Mouse (Mus musculus): ENCODE results near the gene Olfr487.
"Not testable (repeated sequence)": the region's sequence is repeated elsewhere in the genome, so short reads cannot be mapped to it uniquely, and the experiment has no call there.

Gene Olfr487

DNA sequence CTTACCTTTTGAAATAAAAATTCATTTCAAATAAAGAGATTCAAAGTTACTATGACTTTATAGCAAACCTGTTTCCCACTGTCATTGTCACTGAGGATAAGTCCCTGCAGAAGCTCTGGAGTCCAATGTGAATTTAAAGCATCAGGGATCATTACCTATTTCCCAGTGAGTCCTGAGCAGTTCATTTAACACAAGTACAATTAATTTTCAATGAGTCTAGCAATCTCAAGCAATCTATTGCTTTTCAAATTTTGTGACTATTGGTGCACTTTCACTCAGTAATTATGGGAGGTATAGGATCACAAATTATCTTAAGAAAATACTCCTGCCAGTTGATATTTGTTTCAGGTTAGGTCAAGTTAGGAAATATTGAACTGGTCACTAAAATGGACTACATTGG, at the start of gene Olfr487:
TSS of gene Olfr487 (minus strand) at position 101 of the 400 bp plus-strand sequence.
- not testable (repeated sequence) for DNase-seq (ENCODE audit: low spot score in 2 of 2)

DNA sequence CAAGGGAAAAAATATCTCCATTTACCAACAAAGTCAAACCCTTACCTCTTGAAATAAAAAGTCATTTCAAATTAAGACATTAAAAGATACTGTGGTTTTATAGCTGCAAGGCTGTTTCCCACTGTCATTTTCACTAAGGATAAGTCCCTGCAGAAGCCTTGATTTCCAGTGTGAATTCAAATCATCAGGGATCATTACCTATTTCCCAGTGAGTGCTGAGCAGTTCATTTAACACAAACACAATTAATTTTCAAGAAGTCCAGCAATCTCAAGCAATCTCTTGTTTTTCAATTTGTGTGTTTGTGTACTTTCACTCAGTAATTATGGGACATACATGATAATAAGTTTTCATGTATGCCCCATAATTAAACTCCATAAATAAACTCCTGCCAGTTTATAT, 43.8 kb upstream of the Olfr487 start, which contains the start of gene Olfr488:
TSS of gene Olfr488 (minus strand) at position 101 of the 400 bp plus-strand sequence.
- DNase-seq (ENCODE audit: low spot score in 2 of 2): no peak

DNA sequence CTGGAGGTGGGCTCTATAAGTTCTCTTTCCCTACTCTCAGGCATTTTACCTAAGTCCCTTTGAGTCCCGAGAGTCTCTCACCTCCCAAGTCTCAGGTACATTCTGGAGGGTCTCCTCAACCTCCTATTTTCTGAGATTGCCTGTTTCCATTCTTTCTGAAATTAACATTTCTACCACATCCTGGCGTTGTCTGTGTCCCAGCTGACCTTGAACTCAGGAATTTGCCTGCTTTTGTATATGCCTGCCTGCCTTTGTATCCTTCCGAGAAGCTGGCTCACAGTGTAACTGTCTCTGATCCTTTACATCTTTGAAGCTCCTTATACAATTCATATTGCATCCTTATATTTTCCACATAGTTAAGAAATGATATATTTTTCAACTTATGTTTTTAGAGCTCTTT, 19.1 kb upstream of the Olfr487 start:
- DNase-seq (ENCODE audit: low spot score in 2 of 2): no peak

DNA sequence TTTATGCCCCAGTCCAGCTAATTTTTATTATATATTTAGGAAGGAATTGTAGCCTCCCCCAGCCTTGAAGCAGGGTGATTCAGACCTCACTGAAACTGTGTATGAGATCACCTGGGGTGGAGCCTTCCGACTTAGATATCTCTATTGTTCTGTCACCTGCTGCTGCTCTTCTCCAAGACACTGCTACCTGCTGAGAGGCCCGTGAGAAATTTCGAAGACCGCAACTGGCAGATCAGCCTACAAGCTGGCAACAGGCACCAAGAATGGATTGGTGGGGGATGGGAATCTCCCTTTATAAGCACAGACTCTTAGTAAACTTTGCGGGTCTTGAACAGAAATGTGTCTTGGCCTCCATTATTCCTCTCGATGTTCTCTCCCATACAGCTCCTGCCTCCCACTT, 17.5 kb downstream of the Olfr487 start:
- no peak for DNase-seq (ENCODE audit: low spot score in 2 of 2)

DNA sequence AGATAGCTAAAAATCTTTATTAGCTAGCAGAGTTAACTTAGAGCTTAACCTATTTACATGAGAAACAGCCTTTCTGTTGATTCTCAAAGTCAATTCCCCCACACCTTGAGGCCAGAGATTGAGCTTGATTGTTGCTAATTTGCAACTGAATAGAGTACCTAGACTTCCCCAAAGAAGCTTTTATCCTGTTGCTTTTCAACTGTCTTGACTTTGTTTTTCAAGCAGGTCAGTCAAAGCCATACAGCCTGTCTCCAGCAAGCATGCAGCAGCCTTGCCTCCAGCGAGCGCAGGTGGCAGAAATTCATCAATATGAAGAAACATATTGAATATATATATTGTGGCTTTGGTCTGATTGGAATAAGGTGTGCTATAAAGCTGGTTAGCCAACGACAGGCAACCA, 18.1 kb downstream of the Olfr487 start:
- DNase-seq (ENCODE audit: low spot score in 2 of 2): not testable (repeated sequence)

DNA sequence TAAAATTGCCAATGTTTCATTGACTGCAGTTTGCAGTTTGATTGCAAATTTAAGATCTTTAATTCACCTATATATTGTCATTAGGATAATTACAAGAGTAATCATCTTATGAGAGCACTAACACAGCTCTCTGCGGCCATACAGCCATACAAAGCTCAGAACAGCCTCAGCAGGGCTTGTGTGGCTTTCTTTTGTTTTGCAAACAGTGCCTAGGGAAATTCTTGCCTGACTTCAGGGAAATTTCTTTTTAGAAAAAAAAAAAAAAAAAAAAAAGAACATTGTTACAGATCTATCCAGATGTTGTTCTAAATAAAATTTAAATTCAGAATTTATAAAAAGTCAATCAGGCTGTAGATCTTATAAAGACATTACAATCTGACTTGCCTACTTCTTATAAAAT, 21.7 kb downstream of the Olfr487 start:
- not testable (repeated sequence) for DNase-seq (ENCODE audit: low spot score in 2 of 2)

DNA sequence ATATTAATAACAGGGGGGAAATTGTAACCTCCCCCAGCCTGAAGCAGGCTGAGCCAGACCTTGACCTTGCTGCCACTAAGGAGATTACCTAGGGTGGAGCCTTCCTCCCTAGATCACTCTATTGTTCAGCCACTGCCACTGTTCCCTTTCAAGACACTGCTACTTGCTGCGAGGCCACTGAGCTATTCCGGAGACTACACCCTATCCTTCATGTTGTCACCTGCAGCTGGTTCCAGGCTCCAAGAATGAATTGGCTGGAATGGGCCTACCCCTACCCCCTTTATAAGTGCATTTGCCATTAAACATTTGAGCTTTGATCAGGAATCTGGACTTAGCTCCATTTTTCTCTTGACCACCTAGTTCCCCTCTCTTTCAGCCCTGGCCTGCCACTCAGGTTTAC, 23.2 kb downstream of the Olfr487 start:
- DNase-seq (ENCODE audit: low spot score in 2 of 2): not testable (repeated sequence)

DNA sequence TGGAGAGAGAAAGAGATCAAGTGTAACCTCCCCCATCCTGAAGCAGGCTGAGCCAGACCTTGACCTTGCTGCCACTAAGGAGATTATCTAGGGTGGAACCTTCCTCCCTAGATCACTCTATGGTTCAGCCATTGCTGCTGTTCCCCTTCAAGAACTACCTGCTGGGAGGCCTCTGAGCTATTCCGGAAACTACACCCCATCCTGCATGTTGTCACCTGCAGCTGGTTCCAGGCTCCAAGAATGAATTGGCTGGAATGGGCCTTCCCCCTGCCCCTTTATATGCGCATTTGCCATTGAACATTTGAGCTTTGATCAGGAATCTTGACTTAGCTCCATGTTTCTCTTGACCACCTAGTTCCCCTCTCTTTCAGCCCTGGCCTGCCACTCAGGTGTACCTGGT, 29.2 kb downstream of the Olfr487 start:
- DNase-seq (ENCODE audit: low spot score in 2 of 2): not testable (repeated sequence)

DNA sequence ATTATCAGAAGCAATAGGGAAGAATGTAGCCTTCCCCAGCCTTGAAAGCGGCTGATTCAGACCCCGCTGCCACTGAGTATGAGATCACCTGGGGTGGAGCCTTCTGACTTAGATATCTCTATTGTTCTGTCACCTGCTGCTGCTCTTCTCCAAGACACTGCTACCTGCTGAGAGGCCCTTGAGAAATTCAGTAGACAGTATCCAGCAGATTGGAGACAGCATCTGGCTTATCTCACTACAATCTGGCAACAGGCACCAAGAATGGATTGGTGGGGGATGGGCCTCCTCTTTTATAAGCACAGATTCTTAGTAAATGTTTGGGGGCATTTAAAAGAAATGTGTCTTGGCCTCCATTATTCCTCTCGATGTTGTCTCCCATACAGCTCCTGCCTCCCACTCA, 30.0 kb downstream of the Olfr487 start:
- not testable (repeated sequence) for DNase-seq (ENCODE audit: low spot score in 2 of 2)

DNA sequence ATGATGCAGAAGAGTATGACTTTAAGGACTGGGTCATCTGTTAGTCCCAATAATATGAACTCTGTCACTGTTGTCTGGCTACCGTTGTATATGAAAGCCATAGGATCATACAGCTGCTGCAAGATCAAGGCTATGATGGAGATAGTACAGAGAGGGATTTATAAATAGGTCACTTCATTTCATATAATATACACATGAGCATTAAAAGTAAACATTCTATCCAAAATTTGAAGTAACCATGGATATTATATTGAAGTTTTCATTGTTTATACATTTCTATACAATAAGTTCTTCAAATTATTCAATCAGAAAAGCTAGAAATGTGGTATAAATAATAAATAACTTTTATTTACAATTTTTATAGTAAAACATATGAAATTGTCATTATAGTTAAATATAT, 41.8 kb downstream of the Olfr487 start, which contains the start of gene Olfr486:
TSS of gene Olfr486 (minus strand) at position 101 of the 400 bp plus-strand sequence.
- not testable (repeated sequence) for DNase-seq (ENCODE audit: low spot score in 2 of 2)

DNA sequence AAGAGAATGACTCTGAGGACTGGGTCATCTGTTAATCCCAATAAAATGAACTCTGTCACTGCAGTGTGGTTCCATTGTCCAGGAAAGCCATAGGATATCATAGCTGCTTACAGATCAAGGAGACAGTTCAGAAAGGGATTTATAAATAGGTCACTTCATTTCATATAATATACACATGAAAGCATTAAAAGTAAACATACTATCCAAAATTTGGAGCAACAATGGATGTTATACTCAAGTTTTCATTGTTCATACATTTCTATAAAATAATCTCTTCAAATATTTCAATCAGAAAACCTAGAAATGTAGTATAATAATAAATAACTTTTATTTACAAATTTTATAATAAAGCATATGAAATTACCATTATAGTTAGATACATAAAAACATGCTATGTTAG, 54.7 kb downstream of the Olfr487 start, which contains the start of gene Olfr485:
TSS of gene Olfr485 (minus strand) at position 101 of the 400 bp plus-strand sequence.
- DNase-seq (ENCODE audit: low spot score in 2 of 2): no peak

All from left cerebral cortex, adult 9 months (tissue).